Mouse (Mus musculus): ENCODE measurements around the gene Spef1. TPM values are rescaled to one million over a fixed set of nuclear protein-coding genes. Genes with fewer than 3 reads are reported as not detected.

Gene Spef1
- polyA plus RNA-seq, 1 experiment from 2014 or later = 1.1 TPM

DNA sequence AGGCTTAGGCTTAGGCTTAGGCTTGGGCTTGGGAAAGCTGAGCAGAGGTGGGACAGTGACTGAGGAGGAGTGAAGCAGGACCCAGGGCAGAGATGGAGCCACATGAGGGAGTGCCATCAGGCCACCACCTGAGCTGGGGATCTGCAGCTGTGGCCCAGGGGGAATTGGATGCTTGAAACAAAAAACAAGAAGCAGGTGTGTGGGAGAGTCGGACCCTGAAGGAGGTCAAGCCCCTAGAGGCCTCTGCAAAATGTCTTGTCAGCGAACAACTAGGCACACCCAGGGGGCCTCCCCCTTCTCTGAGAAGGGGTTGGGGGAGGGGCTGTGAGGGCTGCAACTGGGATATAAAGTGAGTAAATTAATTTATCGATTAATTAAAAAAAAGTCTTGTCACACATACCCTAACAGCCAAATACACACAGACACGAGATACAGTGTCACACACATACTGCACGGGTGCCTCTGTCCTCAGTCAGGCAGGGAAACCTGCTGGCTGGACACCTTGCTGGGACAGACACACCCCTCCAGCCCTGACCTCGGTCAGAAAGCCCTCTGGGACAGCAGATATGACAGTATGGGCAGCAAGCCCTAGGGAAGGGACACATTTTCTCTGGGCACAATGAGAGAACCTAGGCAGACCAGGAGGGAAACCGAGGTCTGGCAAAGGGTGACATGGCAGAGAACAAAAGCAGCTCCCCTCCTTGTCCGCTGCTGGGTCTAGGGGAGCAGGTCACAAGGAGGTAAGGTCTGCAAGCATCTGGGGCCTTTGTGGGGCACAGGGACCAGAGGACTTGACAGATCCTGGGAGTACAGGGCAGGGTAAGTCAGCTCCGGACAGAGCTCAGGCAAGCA lies 60.9 kb downstream of the Spef1 start:
- 50% methylated on average over 9 of the region's 9 CpGs for WGBS (ENCODE audit: insufficient replicate concordance)
- H3K4me2 ChIP-seq = peak overlapping the region; percentile 91

DNA sequence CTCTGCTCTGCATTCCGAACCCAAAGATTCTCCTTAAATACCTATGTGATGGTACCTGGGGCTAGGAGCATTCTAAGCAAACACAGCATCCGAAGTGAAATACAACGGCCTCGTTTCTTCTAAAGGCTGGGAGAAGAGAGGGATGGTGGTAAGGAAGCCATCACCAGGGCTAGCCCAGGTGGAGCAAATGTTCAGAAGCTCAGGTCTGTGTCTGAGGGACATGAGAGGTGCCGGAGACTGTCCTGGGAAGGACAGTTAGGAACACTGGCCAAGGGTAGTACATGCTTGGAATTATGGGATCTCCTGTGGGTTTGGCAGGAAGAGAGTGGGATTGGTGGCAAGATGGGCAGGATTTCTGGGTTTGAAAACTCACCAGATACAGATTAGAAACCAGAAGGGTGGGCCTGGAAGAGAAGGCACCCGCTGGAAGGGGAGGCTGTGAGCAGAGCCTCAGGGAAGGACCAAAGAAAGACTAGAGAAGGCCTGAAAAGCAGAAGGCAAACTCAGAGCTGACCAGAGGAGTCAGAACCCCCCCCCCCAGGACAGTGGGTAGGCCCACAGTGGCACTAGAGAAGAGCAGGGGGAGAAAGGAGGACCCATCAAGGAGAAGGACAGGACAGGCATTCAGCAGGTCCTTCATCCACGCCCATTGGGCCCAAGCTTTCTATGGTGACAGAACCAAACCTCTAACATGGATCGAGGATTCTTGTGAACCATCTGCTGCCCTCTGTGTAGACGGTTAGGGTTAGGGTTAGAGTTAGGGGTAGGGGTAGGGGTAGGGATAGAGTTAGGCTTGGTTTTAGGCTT lies 61.7 kb downstream of the Spef1 start:
- ATAC-seq = no peak
- peaks cover 56% of the 10 kb centered on the region for H3K4me1 ChIP-seq

More for the DNA sequence above, 60.9 kb downstream of the Spef1 start:
- peaks cover 61% of the 10 kb centered on the region for H3K4me1 ChIP-seq
- H3K36me3 ChIP-seq = no peaks in the 10 kb centered on the region
- H3K9me3 ChIP-seq (replicated peaks) = no peaks in the 10 kb centered on the region
- ATAC-seq = no peak
- peak overlapping the region; percentile 87 for H3K27ac ChIP-seq
- peak overlapping the region; percentile 80; the same call in 1 of the 2 replicates for H3K9ac ChIP-seq
- H3K4me3 ChIP-seq = no peak overlapping the region
- H3K27me3 ChIP-seq (replicated peaks) = peaks cover 19% of the 10 kb centered on the region

GRCm38 (mm10) chr2:131124166-131124565 lies 62.9 kb downstream of the Spef1 start:
- Histone ChIP-seq H3K4me2 (no peak overlapping the region), H3K9ac (no peak overlapping the region), H3K4me1 (peaks cover 45% of the 10 kb centered on the region), H3K9me3 (replicated peaks) (no peaks in the 10 kb centered on the region), H3K27me3 (replicated peaks) (peaks cover 19% of the 10 kb centered on the region), H3K36me3 (no peaks in the 10 kb centered on the region), H3K27ac (0 out of 2 replicates have a peak overlapping the region, but pooled peaks have one; percentile 0), H3K4me3 (no peak overlapping the region)
- 22% methylated on average over 3 of the region's 3 CpGs for WGBS (ENCODE audit: insufficient replicate concordance)
- no peak for ATAC-seq

More for the DNA sequence above, 61.7 kb downstream of the Spef1 start:
- Histone ChIP-seq H3K36me3 (no peaks in the 10 kb centered on the region), H3K4me2 (no peak overlapping the region), H3K9me3 (replicated peaks) (no peaks in the 10 kb centered on the region), H3K9ac (no peak overlapping the region), H3K4me3 (no peak overlapping the region), H3K27me3 (replicated peaks) (peaks cover 19% of the 10 kb centered on the region), H3K27ac (peak overlapping the region; percentile 5; the same call in 1 of the 2 replicates)
- WGBS (ENCODE audit: insufficient replicate concordance) = 76% methylated on average over 9 of the region's 9 CpGs

Other genes with a start within 250 kb of the Spef1 start
- gene Gfra4, start 144.2 kb downstream of the Spef1 start, polyA plus RNA-seq (2016; fragmentation: Nextera tagmentation; extraction: Ambion mirVana) = 0.86 and 1.6 TPM in 2 replicates
- gene Adam33, start 123.5 kb downstream of the Spef1 start, polyA plus RNA-seq (2016; fragmentation: Nextera tagmentation; extraction: Ambion mirVana) = 0.62 and 0.90 TPM in 2 replicates
- gene Siglec1, start 100.5 kb downstream of the Spef1 start, polyA plus RNA-seq (2016; fragmentation: Nextera tagmentation; extraction: Ambion mirVana) = 0.36 and 0.42 TPM in 2 replicates
- gene Hspa12b, start 60.0 kb downstream of the Spef1 start, polyA plus RNA-seq (2016; fragmentation: Nextera tagmentation; extraction: Ambion mirVana) = 4.2 TPM in 2 replicates
- not detected in 2 replicates for gene Gm11037, start 53.8 kb downstream of the Spef1 start, polyA plus RNA-seq (2016; fragmentation: Nextera tagmentation; extraction: Ambion mirVana)
- gene 1700037H04Rik, start 27.2 kb downstream of the Spef1 start, polyA plus RNA-seq (2016; fragmentation: Nextera tagmentation; extraction: Ambion mirVana) = 131 and 141 TPM in 2 replicates
- 5.9 and 6.5 TPM in 2 replicates for gene Cenpb, start 7.2 kb downstream of the Spef1 start, polyA plus RNA-seq (2016; fragmentation: Nextera tagmentation; extraction: Ambion mirVana)
- 172 and 182 TPM in 2 replicates for gene Cdc25b, start 333 bp downstream of the Spef1 start, polyA plus RNA-seq (2016; fragmentation: Nextera tagmentation; extraction: Ambion mirVana)
- 16.4 and 17.0 TPM in 2 replicates for gene Ap5s1, start 19.8 kb upstream of the Spef1 start, polyA plus RNA-seq (2016; fragmentation: Nextera tagmentation; extraction: Ambion mirVana)
- gene Mavs, start 46.8 kb upstream of the Spef1 start, polyA plus RNA-seq (2016; fragmentation: Nextera tagmentation; extraction: Ambion mirVana) = 31.8 and 33.3 TPM in 2 replicates
- 42.0 and 44.8 TPM in 2 replicates for gene Pank2, start 75.2 kb upstream of the Spef1 start, polyA plus RNA-seq (2016; fragmentation: Nextera tagmentation; extraction: Ambion mirVana)
- 0.57 and 0.72 TPM in 2 replicates for gene Rnf24, start 165.6 kb upstream of the Spef1 start, polyA plus RNA-seq (2016; fragmentation: Nextera tagmentation; extraction: Ambion mirVana)

Data from liver, embryonic 12.5 days (tissue).